Mouse (Mus musculus): Measurements from ENCODE around the gene Slc10a2. TPM values are rescaled to one million over a fixed set of nuclear protein-coding genes. Genes with fewer than 3 reads are reported as not detected.

Slc10a2 gene
- not detected for total RNA-seq (2023)

GRCm38 (mm10) chr8:5105186-5105585, at the start of gene Slc10a2:
Gene Slc10a2 (minus strand): TSS chr8:5105351.

All from B cell, adult 67 days (primary cell).